Mouse (Mus musculus) embryo, embryonic 10.5 days (tissue): ENCODE results near the gene Dph1.
"Not testable (repeated sequence)": the region's sequence is repeated elsewhere in the genome, so short reads cannot be mapped to it uniquely, and the experiment has no call there.

Source experiments
- DNase-seq: peaks from one replicate; pipeline ENCODE4 v3.0.0-alpha.2; 2015; ENCODE audit warnings: low spot score

Gene Dph1

DNA sequence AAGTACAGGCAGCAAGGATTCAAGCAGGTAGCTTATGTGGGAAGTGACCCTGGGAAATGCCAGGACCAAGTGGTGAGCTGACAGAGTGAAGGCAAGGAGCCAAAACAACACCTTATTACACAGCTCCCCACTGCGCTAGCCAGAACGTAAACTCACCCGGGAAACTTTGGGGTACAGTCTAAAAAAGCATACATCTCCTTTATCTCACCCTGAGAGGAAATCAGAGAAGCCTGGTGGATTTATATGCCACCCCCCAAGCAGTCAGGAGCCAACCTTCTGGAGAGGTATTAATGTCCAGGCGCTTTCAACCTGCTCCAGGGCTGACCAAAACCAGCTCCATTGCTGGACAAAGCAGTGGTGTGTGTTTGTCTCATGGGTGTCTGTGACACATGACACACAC is 12.9 kb upstream of the Dph1 start:
- DNase-seq, result no peak

DNA sequence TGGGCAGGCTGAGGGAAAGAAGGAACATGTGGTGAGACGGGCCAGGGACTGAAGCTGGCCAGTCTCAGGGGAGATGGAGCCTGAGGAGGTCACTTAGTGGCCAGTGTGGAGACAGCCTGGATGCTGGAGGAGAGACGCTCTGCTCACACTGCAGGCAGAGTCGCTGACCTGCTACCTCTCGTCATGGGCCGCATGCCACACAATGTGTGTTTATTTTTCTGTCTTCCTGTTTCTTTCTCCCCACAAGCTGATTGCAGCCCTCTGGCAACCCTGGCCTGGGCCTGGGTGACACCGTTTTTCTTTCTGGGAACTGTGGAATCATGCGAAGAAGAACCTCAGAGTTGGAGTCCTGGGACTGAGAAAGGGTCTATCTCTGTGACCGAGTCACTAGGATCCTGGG is 10.7 kb upstream of the Dph1 start:
- DNase-seq, result no peak

DNA sequence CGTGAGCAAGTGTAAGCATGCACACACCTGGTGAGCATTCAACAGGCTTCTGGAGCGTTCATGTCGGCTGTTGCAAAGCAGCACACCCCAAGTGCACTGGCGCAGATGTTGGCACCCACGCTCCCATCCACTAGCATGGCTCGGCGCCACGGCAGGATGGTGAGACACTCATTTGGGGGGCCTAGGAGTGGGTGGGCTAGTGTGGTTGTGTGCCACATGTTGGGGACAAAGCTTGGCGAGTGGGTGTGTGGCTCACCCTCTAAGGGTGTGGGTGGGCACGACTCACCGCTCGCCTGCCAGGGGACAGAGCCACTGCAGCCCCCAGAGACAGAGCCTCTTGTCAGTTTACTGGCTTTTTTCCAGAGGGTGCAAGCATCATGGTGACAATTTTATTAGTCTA is 9.9 kb upstream of the Dph1 start:
- no peak for DNase-seq

DNA sequence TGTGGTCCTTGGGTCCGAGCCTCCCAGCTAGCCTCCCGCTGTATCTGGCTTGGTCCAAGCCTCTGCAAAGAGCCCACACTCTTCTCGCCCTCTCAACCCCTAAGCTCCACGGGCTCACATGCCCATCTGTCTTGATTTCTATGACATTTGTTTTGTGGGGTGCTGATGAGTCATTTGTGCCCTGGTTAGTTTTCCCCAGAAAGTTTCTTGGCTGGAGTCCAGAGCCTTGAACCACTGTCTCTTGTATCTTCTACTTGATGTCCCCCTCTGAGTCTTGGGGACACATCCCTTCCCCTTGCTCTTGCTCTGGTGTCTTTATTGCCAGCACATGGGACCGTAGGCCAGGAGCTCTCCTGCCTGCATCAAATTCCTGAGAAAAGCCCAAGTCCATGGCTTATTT is 8.9 kb upstream of the Dph1 start:
- DNase-seq, result no peak

DNA sequence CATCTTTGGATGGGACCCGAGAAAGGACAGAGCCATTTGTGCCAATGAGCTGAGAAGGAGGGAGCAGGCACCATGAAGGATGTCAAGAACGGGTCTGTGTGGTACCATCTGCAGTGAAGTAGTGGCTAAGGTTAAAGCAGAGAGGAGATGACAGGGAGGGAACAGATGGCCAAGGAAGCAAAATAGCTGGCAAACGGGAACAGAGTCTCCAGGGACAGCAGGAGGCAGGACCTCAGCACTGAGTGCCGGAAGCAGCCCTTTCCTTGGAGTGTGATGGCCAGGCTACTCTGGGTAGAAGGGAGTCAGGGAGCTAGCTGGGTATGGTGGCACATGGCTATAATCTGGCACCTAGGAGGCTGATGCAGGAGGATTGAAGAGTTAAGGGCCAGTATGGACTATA is 7.8 kb upstream of the Dph1 start:
- no peak for DNase-seq

DNA sequence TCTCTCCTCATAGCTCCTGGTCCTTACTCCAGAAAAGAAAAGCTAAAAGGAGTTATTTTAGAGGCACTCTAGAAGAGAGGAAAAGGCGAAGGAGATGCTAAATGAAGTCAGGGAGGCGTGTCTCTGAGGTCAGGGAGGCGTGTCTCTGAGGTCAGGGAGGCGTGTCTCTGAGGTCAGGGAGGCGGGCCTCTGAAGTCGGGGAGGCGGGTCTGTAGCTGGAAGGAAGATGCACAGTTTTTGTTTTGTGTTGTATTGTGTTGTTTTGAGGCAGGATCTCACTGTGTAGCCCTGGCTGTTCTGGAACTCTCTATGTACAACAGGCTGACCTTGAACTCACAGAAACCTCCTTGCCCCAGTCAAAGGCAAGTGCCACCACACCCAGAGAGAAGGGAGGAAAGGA is 6.9 kb upstream of the Dph1 start:
- DNase-seq, result no peak

DNA sequence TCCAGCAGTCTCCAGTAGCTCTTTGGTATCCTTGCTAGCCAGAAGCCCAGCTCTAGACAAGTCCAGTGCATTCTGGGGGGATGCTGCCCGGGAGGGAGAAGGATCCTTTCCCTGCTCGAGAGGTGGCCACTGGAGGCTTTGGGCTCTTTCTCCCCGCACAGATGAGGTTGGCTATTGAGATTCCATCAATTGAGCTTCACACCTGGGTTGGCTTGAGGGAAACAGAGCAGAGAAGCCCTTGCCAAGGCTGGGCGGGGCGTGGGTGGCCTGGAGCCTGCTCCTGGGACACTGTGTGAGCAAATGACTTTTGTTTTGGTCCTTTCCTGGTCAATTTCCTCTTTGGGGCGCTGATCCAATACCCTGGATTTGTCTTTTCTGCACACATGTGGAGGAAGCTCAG is 5.1 kb upstream of the Dph1 start:
- DNase-seq, result no peak

DNA sequence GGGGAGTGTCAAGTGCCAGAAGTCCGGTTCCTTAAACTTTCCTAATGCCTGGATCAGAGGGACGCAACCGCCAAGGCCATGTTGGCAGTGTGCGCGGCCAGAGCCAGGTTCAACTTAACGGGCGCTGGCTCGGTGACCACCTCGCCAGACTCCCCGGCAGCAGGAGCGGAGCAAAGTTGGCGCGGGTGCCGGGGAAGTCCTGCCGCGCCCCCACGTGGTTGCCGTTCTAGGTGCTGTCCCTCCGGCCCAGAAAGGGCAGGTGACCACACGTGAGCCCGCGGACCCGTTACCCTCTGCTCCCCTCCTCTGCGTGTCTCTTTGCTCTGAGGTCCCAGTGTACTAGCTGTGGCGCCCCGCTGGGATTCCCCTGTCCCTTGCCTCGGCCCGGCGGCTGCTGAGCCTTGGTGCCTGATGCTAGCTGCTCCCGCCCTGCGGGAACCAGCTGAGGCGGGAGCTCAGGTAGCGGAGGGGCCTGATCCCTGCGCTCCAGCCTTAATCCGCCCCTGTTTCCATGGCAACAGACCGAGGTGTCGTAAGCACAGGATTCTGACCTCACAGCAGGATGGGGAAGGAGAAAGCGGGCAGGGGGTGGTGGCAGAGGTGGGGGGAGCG is 3.9 kb upstream of the Dph1 start:
- DNase-seq, result peak; percentile 82

DNA sequence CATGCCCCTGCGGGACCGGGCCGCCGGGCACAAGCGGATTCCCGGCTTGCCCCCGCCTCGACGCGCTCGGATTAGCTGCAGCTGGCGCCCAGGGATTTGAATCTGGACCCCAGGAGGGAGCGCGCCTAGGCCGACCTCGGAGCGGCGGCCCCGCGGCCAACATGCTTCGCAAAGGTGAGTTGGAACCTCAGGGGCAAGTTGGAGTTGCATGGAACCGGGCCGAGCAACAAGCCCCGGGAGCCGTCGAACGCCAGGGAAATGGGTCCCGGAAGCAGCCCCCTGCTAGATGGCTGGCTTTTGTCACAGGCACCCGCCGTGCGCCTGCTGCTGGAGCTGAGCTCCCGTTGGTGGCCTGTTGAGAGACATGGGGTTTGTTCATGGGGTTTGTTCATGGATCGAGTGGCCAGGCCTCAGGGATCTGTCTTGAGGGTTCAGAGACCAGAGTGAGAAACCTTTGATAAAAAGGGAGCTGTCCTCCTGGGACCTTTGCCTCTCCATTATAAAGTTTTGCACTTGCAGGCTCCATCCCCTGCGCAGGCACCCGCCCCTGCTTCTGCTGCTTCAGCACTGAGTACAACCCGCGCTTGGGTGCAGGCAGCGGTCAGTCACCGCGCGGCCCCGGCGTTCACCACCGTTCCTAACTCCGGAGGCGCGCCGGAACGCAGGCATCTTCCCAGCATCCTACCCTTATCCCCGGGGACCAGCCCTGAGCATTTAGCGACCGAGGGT is 3.2 kb upstream of the Dph1 start:
- no peak for DNase-seq

DNA sequence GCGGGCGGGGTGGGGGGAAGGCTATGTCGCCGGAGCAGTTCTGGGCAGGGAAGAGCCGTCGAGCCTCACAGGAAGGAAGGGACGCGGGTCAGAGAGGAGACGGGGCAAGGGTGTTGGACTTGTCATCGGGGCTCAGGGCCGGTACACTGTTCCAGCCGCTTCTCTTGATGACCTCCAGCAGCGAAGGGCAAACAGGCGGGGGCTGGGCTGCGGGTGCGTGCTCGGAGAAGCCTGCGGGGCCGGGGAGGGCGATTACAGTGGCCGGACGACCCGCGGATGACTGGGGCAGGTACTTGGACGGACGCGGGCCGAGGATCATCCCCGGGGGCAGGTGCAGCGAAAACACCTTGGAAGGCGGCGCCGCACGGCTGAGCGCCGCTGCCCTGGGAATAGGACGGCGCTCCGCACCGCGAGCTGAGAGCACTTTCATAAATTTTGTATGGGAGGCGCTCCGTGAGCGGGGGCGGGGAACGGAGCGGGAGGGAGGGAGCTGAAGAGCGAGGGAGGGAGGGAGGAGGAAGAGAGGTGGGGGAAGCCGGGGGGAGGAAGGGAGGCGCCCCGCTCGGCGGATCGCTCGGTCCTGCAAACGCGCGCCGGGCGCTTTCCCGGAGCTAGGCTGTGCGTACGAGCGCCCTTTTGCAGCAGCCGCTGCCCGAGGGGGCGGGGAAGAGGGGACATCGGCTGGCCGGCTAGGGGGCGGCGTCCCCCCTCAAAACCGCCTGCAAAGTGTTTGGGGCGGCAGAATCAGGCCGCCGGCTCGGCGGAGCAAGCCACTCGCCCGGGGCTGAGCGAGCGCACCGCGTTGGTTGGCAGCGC is 2.4 kb upstream of the Dph1 start, which contains the start of gene Rtn4rl1:
Gene Rtn4rl1 (plus strand): TSS at position 528 of the 816 bp plus-strand sequence.
- no peak for DNase-seq

DNA sequence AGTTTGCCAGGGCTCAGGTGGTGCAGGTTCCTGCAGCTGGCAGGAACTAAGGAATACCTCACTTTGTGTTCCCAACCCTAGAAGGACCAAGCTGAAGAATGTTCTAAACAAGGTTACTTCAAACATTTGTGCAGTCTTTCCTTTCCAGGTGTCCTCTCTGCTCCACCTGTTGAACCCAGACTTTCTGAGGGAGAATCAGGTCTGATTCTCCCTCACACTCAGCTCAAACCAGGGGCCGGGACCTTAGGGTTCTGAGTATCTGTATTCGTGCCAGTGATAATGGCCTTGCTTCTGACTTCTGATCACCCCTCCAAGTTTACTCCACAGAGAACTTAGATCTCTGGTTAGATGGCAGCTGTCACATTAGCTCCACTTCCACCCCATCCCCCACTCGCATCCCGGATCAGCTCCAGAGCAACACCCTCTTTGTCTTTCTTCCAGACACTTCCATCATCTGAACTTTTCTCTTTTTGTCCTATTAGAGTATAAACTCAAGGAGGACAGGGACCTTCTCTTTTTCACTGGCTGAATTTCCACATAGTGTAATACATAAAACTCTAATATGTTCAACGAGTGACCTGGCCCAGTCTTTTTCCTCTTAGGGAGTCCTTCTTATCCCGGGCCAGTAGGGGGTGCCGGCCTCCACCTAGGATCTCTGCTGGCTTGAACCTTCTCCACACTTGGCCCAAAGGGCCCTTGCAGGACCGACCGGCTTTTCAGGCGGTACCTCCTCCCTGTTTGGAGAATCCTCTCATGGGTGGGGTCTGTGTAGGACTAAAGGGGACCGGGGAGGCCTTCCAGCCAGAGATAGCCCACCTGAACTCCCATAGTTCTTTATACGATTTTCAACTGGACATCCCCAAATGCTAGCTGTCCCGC is 1.5 kb upstream of the Dph1 start:
- peak; percentile 86 for DNase-seq

DNA sequence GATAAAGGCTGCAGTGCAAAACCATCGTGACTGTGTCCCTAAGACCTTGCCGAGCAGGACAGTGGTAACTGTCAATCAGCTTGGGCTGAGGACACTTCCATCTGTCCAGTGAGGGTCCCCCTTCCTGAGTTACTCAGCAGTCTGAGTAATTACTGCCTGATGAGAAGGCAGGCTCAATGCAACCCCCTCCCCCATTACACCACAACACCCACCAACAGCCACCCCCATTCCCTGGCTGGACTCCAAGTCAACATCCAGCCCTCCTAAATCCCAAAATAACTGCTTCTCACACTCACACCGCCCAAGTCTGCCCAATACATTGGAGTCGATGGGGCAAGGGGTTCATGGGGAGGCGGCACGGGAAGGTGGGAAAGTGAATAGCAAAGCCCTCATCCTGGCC is 800 bp upstream of the Dph1 start:
- DNase-seq, result no peak

DNA sequence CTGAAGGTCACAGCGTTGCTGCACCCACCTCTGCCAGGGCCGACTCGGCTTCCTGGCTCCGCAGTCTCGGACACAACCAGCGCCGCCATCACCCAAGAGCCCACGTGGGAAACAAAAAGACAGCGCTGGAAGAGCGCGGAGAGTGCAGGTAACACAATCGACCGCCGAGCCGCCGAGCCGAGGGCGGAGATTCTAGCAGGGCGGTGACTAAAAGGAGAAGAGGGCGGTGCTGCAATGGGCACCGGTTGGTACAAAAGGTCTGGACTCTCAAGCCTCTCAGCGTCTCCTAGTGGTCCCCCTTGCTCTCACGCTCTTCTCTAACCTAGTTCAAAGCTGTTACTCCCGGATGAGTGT is 693 bp downstream of the Dph1 start:
- peak; percentile 94 for DNase-seq

DNA sequence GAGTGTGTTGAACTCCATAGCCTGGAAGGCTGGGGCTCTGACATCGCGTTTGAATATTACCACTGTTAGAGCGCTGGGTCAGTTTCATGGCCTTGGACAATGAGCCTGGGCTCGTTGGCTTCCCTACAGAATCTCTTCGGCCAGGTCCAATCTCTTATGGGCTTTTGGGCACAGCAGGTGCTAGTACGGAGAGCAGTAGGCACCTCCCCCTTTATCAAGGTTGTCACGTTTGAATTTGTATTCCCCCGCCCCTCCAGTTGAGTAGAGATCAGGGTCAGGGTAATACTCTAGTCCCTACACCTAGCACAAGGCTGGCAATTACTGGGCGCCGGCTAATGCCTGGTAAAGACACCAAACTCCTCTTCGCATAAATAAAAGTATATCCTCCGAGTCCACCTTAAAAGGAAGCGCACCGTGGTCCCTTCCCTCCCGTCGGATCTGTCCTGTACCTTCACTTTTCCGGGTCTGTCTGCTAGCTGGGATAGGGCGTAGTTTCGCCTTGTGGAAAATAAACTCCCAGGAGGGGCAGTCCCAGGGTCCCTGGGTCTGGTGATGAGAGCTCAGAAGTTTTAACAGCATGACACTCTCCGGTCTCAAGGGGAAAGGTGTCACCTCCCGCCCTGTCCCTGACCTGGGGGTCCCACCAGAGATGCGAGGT is 1.2 kb downstream of the Dph1 start:
- DNase-seq, result no peak

DNA sequence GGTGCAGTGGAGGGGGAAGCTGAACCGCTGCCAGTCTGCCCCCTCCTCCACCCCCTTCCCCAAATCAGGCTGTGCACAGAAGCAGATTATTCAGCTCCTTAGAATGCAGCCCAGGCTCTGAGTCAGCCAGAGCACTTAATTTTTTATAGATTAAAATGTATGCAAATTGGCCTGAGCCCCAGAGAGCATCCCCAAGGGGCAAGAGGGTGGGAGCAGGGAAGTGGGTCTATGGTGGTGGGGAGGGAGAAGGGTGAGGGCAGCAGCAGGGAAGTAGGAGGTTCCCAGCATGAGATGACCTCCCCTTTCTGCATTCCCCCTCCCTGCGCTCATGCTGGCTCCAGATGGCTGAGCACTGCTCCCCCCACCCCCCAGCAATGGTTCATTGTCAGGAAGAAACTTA is 6.1 kb downstream of the Dph1 start:
- DNase-seq, result no peak

DNA sequence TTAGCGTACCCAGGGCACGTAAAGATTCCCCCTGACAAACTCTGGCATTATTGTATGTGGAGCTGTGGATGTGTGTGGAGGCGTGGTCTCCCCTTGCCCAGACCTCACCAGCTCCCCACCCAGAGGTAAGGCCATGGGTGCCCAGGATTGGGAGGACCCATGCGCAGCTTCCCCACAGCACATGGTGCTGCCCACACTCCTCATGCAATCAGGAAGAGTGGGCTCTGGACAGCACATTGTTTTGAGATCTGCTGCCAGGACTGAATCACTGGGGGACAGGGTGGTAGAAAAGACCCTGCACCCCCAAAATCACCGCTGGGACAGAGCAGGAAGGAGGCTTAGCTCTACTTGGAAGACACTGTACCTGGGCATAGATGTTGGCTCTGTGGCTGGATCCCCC is 6.5 kb downstream of the Dph1 start:
- DNase-seq, result no peak

DNA sequence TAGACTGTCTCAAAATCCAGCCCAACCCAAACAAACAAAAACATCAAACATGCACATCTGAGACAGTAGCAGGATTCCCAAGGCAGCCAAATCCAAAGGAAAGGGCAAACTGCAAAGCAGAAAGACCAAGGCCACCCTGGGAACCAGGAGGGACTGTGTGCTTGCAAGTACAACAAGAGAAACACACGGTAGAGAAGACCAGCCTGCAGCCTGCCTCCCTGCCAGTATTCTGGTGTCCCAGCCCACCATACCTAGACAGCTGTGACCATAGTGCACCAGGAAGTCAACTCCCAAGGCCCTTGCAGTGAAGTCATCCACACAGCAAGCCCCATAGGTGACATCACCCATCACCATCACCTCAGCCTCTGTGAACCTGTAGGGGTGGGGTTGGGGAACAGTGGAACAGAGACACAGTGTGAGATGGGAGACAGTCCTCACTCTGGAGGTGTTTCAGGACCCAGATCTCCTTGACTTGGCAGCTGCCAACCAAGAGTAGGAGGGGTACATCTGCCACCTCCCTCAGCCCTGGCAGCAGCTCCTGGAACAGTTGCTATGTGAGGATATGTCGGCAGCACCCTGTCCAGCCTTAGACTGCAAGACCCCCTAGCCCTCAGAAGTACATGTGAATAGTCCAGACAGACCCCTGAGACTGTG is 7.0 kb downstream of the Dph1 start:
- no peak for DNase-seq

DNA sequence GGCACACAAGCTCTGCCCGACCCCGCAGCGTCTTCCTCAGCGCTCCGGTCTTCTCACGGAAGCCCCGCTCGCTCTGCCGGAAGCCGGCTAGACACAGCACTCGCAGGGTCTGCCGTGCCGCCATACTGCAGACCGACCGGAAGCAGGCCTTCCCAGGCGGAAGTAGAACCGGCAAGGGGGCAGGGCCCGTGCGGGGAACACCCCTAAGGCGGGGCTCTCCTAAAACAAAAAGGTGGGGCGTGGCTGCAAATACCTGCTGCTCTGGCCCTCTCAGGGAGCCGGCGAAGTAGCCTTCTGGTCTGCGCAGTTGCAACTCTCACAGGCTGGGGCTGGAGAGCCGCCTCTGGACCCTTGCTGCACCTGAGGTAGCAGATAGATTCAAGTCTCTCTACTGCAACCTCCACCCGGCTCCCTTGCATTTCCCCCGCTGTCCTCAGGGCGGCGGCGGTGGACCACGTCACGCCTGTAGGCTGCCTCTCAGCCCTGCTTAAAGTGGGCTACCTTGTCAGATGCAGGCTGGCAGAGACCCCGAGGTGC is 12.3 kb downstream of the Dph1 start, which contains the start of gene Ovca2:
Gene Ovca2 (minus strand): TSS at position 164 of the 537 bp plus-strand sequence.
- DNase-seq, result peak; percentile 95

DNA sequence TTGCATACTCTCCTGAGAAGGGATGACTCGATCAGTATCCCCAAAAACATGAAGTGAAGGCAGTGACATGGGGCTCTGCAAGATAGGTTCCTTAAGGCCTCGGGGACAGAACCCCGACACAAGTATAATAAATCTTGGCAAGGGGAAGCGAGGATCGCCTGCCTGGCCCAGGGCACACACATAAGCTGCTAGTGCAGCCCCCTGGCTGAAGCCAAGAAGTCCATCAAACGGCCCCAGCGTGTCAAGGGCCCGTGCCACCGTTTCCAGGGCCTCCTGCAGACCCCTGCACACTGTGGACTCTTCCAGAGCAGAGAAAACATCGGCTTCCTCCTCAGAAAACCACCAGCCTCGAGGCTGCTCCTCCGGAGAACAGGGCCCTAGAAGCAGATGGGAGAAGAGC is 13.0 kb downstream of the Dph1 start:
- DNase-seq, result no peak

DNA sequence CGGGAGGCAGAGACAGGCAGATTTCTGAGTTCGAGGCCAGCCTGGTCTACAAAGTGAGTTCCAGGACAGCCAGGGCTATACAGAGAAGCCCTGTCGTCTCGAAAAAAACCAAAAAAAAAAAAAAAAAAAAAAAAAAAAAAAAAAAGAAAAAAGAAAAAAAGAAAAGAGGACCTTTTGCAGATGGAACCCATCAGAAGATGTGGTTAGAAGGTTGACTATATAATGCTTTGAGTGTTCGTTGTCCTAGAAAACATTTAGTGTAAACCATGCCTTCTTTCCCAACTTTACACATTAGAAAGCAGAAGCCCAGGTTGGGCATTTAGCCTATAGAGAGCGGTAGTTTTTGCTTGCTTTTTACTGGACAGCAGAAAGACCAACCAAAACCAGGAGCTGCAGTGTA is 16.5 kb downstream of the Dph1 start:
- DNase-seq, result not testable (repeated sequence)

DNA sequence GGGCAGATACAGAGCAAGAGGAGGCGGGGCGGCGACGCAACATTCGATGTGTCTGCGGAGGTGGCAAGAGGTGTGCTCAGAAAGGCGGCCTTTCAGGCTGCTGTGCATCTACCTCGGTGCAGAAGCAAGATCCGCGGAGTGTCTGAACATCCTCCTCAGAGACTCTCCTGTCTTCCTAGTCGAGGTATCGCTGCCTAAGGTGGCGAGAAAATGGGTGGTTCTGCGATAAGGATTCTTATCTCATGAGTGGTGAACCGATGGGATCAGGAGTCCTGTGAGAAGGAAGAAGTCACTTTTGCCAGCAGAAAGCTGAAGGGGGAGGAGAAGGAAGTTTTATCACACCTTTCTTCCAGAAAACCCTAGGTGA is 17.3 kb downstream of the Dph1 start:
- DNase-seq, result no peak
